Comparison of ENCODE assay signal across 27 mouse cellular contexts in the genomic region with DNA sequence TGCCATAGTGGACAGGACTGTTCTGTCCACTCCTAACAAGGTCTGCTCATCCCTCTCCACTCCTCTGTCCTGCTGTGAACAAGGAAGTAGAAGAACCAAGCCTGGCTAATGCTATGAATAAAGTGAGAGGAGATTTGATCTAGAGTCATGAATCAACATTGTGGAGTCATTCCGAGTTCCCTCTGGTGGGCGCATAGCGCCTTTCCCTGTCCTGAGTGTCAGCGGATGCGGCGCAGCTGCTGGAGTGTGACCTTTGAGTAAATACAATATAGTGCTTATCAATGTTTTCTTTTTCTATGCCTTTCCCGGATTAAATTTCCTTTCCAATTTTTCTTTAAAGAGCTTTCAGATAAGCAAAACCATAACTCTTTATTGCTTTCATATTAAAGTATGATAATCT.
DNase-seq lines count a peak whose midpoint lies in the region; TF ChIP-seq lines count a peak whose summit lies in the region.
"Had no signal": no experiment of that assay in that cellular context is flagged by ENCODE, and none has a peak within 500 bp of the region (broad histone marks: within the 10 kb centered on the region; RNA-seq: fewer than 3 reads in every experiment).

No protein-coding gene starts in this region.

- no peak for TF ChIP-seq POLR2A in thymus, adult 2 months (IDR thresholded peaks at IDR 0.05; ENCODE audit: control insufficient read depth, extremely low read depth, insufficient read depth, low read length, poor library complexity)

- no peaks in the 10 kb centered on the region for H3K36me3 ChIP-seq in thymus, adult 2 months (ENCODE audit: control insufficient read depth, insufficient read depth, low read length)
- H3K36me3 ChIP-seq: embryonic facial prominence, embryonic 13.5 days; forebrain, embryonic 10.5 days; forebrain, embryonic 15.5 days; heart, embryonic 13.5 days; limb, embryonic 13.5 days; midbrain, embryonic 15.5 days; neural tube, embryonic 15.5 days had no signal

- no peaks in the 10 kb centered on the region for H3K4me1 ChIP-seq in thymus, adult 2 months (replicated peaks; ENCODE audit: control insufficient read depth, insufficient read depth, low read length)
- H3K4me1 ChIP-seq: embryonic facial prominence, embryonic 13.5 days; forebrain, embryonic 15.5 days; heart, embryonic 13.5 days; limb, embryonic 13.5 days; midbrain, embryonic 15.5 days; neural tube, embryonic 15.5 days had no signal

- no peak overlapping the region for H3K27ac ChIP-seq in thymus, adult 2 months (ENCODE audit: control insufficient read depth, insufficient read depth, low read length)
- H3K27ac ChIP-seq: embryonic facial prominence, embryonic 13.5 days; forebrain, embryonic 10.5 days; forebrain, embryonic 15.5 days; heart, embryonic 13.5 days; layer of hippocampus, adult 2 months; left cerebral cortex, adult 2 months; limb, embryonic 13.5 days; macrophage; midbrain, embryonic 15.5 days; neural tube, embryonic 15.5 days had no signal

- DNase-seq in kidney, postnatal 10 days, result peak; percentile 35
- no peak for DNase-seq in kidney, adult 8-10 months
- peak; percentile 6 for DNase-seq in urinary bladder, postnatal 14 days (ENCODE audit: low spot score)
- no peak for DNase-seq in urinary bladder, postnatal 36 days (ENCODE audit: low spot score in 2 of 2)
- DNase-seq in lung, postnatal 25 days (ENCODE audit: low spot score), result peak; percentile 36
- no peak for DNase-seq in thymus, adult 2 months
- DNase-seq in gastrocnemius, postnatal 25 days, result no peak
- DNase-seq: adrenal gland, postnatal 14 days; cerebellum, adult 11 months; cerebellum, adult 9-10 months; cerebellum, postnatal 36 days; gastrocnemius, postnatal 36 days; kidney, adult 9 months; kidney, postnatal 25 days; retina, postnatal 1 day; right cerebral cortex, postnatal 14 days had no signal

- TF ChIP-seq CTCF in thymus, adult 2 months (IDR thresholded peaks at IDR 0.05; ENCODE audit: borderline replicate concordance, control insufficient read depth, extremely low read depth, insufficient read depth, low read length, poor library complexity), result no peak

- no peaks in the 10 kb centered on the region for H3K27me3 ChIP-seq in thymus, adult 2 months (ENCODE audit: control insufficient read depth, insufficient read depth, low read length)
- H3K27me3 ChIP-seq: embryonic facial prominence, embryonic 13.5 days; forebrain, embryonic 15.5 days; heart, embryonic 13.5 days; limb, embryonic 13.5 days; midbrain, embryonic 15.5 days; neural tube, embryonic 15.5 days; Patski had no signal

- 98% methylated on average over 7 of the region's 7 CpGs for WGBS in thymus, adult 2 months

- H3K4me3 ChIP-seq in thymus, adult 2 months (ENCODE audit: control insufficient read depth, insufficient read depth, low read length), result no peak overlapping the region
- H3K4me3 ChIP-seq: embryonic facial prominence, embryonic 13.5 days; forebrain, embryonic 10.5 days; forebrain, embryonic 15.5 days; heart, embryonic 13.5 days; layer of hippocampus, adult 2 months; left cerebral cortex, adult 2 months; limb, embryonic 13.5 days; midbrain, embryonic 15.5 days; neural tube, embryonic 15.5 days had no signal

Comparison
In these comparisons a context has a peak if more than half of its experiments do, and no peak if none do; other contexts are left out.
1. DNase-seq: peak in kidney, postnatal 10 days (single experiment), urinary bladder, postnatal 14 days (single experiment) and lung, postnatal 25 days (single experiment); none in kidney, adult 8-10 months (0 of 2), urinary bladder, postnatal 36 days (0 of 2), thymus, adult 2 months (single experiment) and gastrocnemius, postnatal 25 days (single experiment).